Mouse (Mus musculus) lung, adult 18-20 months (tissue): ENCODE measurements around the gene Mmp9.
A peak's percentile ranks its signal among the peaks of the same experiment; 100 is the strongest.

Experiments
- DNase-seq, 2 experiments: peaks; one replicate each; pipeline ENCODE4 v3.0.0; 2022; ENCODE audit warnings: mixed read lengths in 2 of 2

Gene Mmp9

GRCm38 (mm10) chr2:164912749-164913427 is 27.7 kb upstream of the Mmp9 start:
- no peak for DNase-seq

GRCm38 (mm10) chr2:164913428-164913786 is 27.2 kb upstream of the Mmp9 start:
- peak; percentile 73 to 76 for DNase-seq

GRCm38 (mm10) chr2:164916820-164917219 is 23.8 kb upstream of the Mmp9 start:
- no peak for DNase-seq

GRCm38 (mm10) chr2:164917371-164917770 is 23.2 kb upstream of the Mmp9 start:
- no peak for DNase-seq

- no peak for DNase-seq
Observed at GRCm38 (mm10) chr2:164918325-164918724, 22.3 kb upstream of the Mmp9 start.

- DNase-seq: no peak
Observed at GRCm38 (mm10) chr2:164921984-164922383, 18.6 kb upstream of the Mmp9 start.

- DNase-seq: no peak
Observed at GRCm38 (mm10) chr2:164923291-164923690, 17.3 kb upstream of the Mmp9 start.

GRCm38 (mm10) chr2:164924100-164924857 is 16.3 kb upstream of the Mmp9 start:
- peak; percentile 87 to 91 for DNase-seq

- no peak for DNase-seq
Observed at GRCm38 (mm10) chr2:164930706-164931581, 9.6 kb upstream of the Mmp9 start.

- DNase-seq: no peak
Observed at GRCm38 (mm10) chr2:164933534-164933933, 7.0 kb upstream of the Mmp9 start.

GRCm38 (mm10) chr2:164935991-164936390 is 4.6 kb upstream of the Mmp9 start:
- DNase-seq: peak; percentile 30 to 48

- peak; percentile 32 to 33 for DNase-seq
Observed at GRCm38 (mm10) chr2:164938146-164939091, 2.2 kb upstream of the Mmp9 start.

- no peak for DNase-seq
Observed at GRCm38 (mm10) chr2:164939106-164939505, 1.5 kb upstream of the Mmp9 start.

- DNase-seq: peak; percentile 43 to 48
Observed at GRCm38 (mm10) chr2:164942692-164943290, 2.2 kb downstream of the Mmp9 start.

- no peak for DNase-seq
Observed at GRCm38 (mm10) chr2:164947506-164947905, 6.9 kb downstream of the Mmp9 start.

- no peak for DNase-seq
Observed at GRCm38 (mm10) chr2:164947930-164948329, 7.3 kb downstream of the Mmp9 start.

GRCm38 (mm10) chr2:164948962-164949361 is 8.4 kb downstream of the Mmp9 start:
- no peak for DNase-seq

GRCm38 (mm10) chr2:164950501-164950900 is 9.9 kb downstream of the Mmp9 start:
- no peak for DNase-seq

GRCm38 (mm10) chr2:164951745-164952144 is 11.2 kb downstream of the Mmp9 start:
- no peak for DNase-seq

GRCm38 (mm10) chr2:164952448-164952847 is 11.9 kb downstream of the Mmp9 start:
- DNase-seq: no peak

GRCm38 (mm10) chr2:164953224-164953623 is 12.6 kb downstream of the Mmp9 start:
- peak; percentile 61 to 73 for DNase-seq

- no peak for DNase-seq
Observed at GRCm38 (mm10) chr2:164955725-164956124, 15.1 kb downstream of the Mmp9 start.
